Mouse (Mus musculus) neural tube, embryonic 11.5 days (tissue): Measurements from ENCODE around the gene Plcxd2. TPM values are rescaled to one million over a fixed set of nuclear protein-coding genes. Genes with fewer than 3 reads are reported as not detected.

Experiments used
- ATAC-seq: fragments of 200-750 bp; cut with Nextera tagmentation; 2 replicates; pipeline ENCODE4 v1.8.0; 2017; ENCODE audit warnings: moderate number of reproducible peaks, mild to moderate bottlenecking, moderate TSS enrichment, moderate library complexity; ENCODE audit not compliant: insufficient read depth, low FRiP score, low TSS enrichment
- DNase-seq: peaks from one replicate; pipeline ENCODE4 v3.0.0-alpha.2; 2015; ENCODE audit warnings: low spot score
- H3K27ac ChIP-seq: fragments of 300-500 bp; sonication (generic); 2 replicates; pipeline ENCODE4 v1.5.1; 2014; ENCODE audit warnings: low read depth, mild to moderate bottlenecking, low read length
- H3K27me3 ChIP-seq: fragments of 300-500 bp; sonication (generic); 2 replicates; pipeline ENCODE4 v1.6.1; 2014; ENCODE audit warnings: mild to moderate bottlenecking, low read length, mixed read lengths; ENCODE audit not compliant: control insufficient read depth, insufficient read depth
- H3K36me3 ChIP-seq: fragments of 300-500 bp; sonication (generic); 2 replicates; pipeline ENCODE4 v1.6.1; 2014; ENCODE audit warnings: mild to moderate bottlenecking, low read length, moderate library complexity, mixed read lengths; ENCODE audit not compliant: control insufficient read depth, insufficient read depth
- H3K4me1 ChIP-seq: fragments of 300-500 bp; sonication (generic); 2 replicates; pipeline ENCODE4 v1.6.1; 2014; ENCODE audit warnings: low read length, mixed read lengths; ENCODE audit not compliant: control insufficient read depth, insufficient read depth
- H3K4me2 ChIP-seq: fragments of 300-500 bp; sonication (generic); 2 replicates; pipeline ENCODE4 v1.6.1; 2014; ENCODE audit warnings: low read depth, mild to moderate bottlenecking, moderate library complexity
- H3K4me3 ChIP-seq: fragments of 300-500 bp; sonication (generic); 2 replicates; pipeline ENCODE4 v1.5.1; 2014; ENCODE audit warnings: low read depth, low read length
- H3K9ac ChIP-seq: fragments of 300-500 bp; sonication (generic); 2 replicates; pipeline ENCODE4 v1.6.1; 2014; ENCODE audit warnings: mild to moderate bottlenecking, low read length
- H3K9me3 ChIP-seq: fragments of 300-500 bp; sonication (generic); 2 replicates; pipeline ENCODE4 v1.6.1; 2016; ENCODE audit warnings: low read length; ENCODE audit not compliant: control insufficient read depth
- WGBS: fragments of 180-500 bp; shearing (Covaris S2); extraction: QIAGEN DNeasy Blood & Tissue Kit; methylation state at CpG from one replicate; pipeline ENCODE4 v1.1.7; 2014; 5-methylcytosine and 5-hydroxymethylcytosine counted together
- polyA plus RNA-seq: library from polyadenylated mRNA; unstranded; fragments of >200 nt; fragmentation: Nextera tagmentation; extraction: Ambion mirVana; gene quantifications from 2 replicates; pipeline ENCODE4 v1.2.1, GENCODE M21; 2014

Plcxd2 gene
- polyA plus RNA-seq, 1 experiment from 2014 or later, result 5.1 TPM

- Histone ChIP-seq H3K36me3 (no peaks in the 10 kb centered on the region), H3K27me3 (no peaks in the 10 kb centered on the region), H3K9me3 (no peaks in the 10 kb centered on the region), H3K9ac (no peak overlapping the region), H3K4me3 (no peak overlapping the region), H3K4me1 (0 out of 2 replicates have a peak, but pooled peaks cover 2% of the 10 kb centered on the region), H3K27ac (no peak overlapping the region), H3K4me2 (no peak overlapping the region)
- DNase-seq (no peak), ATAC-seq (no peak; the same call in 1 of the 2 replicates)
- 35% methylated on average over 6 of the region's 6 CpGs for WGBS
These were observed 86.1 kb downstream of the Plcxd2 start for GRCm38 (mm10) chr16:45923731-45924424.

GRCm38 (mm10) chr16:45922546-45923229 lies 87.3 kb downstream of the Plcxd2 start:
- Histone ChIP-seq H3K27ac (no peak overlapping the region), H3K4me3 (no peak overlapping the region), H3K4me2 (no peak overlapping the region), H3K4me1 (0 out of 2 replicates have a peak, but pooled peaks cover 2% of the 10 kb centered on the region), H3K9ac (no peak overlapping the region), H3K9me3 (no peaks in the 10 kb centered on the region), H3K27me3 (no peaks in the 10 kb centered on the region), H3K36me3 (no peaks in the 10 kb centered on the region)
- no peak for ATAC-seq
- DNase-seq, result no peak
- WGBS, result 69% methylated on average over 8 of the region's 8 CpGs

- ATAC-seq, result no peak
- Histone ChIP-seq H3K27ac (no peak overlapping the region), H3K4me2 (no peak overlapping the region), H3K4me1 (0 out of 2 replicates have a peak, but pooled peaks cover 2% of the 10 kb centered on the region), H3K27me3 (no peaks in the 10 kb centered on the region), H3K9ac (no peak overlapping the region), H3K9me3 (no peaks in the 10 kb centered on the region), H3K36me3 (no peaks in the 10 kb centered on the region), H3K4me3 (no peak overlapping the region)
- DNase-seq, result no peak
- 78% methylated on average over 8 of the region's 8 CpGs for WGBS
These were observed 90.4 kb downstream of the Plcxd2 start for GRCm38 (mm10) chr16:45919572-45919971.

Other genes with a start within 250 kb of the Plcxd2 start
- gene Phldb2, start 56.6 kb downstream of the Plcxd2 start, polyA plus RNA-seq, result 31.4 and 32.6 TPM in 2 replicates
- 0.11 and 0.24 TPM in 2 replicates for gene Cd96, start 110.0 kb upstream of the Plcxd2 start, polyA plus RNA-seq
- 1.8 and 3.1 TPM in 2 replicates for gene Gm4737, start 144.9 kb upstream of the Plcxd2 start, polyA plus RNA-seq